Mouse (Mus musculus): ENCODE data around the gene Olfr9. TPM values are rescaled to one million over a fixed set of nuclear protein-coding genes. Genes with fewer than 3 reads are reported as not detected.

Olfr9 gene
- polyA plus RNA-seq, 1 experiment: not detected

DNA sequence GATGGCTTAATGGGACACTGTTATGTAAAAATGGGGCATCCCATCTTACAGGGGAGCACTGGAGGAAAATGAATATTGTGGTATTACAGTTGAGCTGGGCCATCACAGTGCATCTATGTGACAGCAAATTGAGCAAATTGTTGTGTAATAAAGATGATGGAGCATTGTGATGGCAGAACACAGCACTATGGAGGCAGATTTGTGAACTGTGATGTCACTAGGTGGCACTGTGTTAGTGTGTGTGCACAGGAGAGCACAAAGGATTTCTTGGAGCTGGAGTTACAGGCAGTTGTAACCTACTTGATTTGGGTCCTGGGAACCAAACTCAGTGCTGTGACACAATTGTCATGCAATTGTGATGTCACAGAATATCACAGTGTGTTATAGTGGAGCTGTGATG, 34.1 kb downstream of the Olfr9 start:
- Histone ChIP-seq H3K4me3 (ENCODE audit: low read depth, low read length) (no peak overlapping the region), H3K4me1 (ENCODE audit: control insufficient read depth, insufficient read depth, low read length) (no peaks in the 10 kb centered on the region), H3K9me3 (replicated peaks; ENCODE audit: control insufficient read depth, insufficient read depth, low read length, poor library complexity, severe bottlenecking) (no peaks in the 10 kb centered on the region; the same call in 1 of the 2 replicates), H3K27me3 (ENCODE audit: control insufficient read depth, insufficient read depth, low read length, poor library complexity, severe bottlenecking) (no peaks in the 10 kb centered on the region), H3K27ac (ENCODE audit: insufficient read depth, low read length) (no peak overlapping the region), H3K9ac (ENCODE audit: low read depth, poor library complexity, severe bottlenecking) (no peak overlapping the region), H3K36me3 (ENCODE audit: control insufficient read depth, insufficient read depth, low read length, poor library complexity, severe bottlenecking) (no peaks in the 10 kb centered on the region)
- TF ChIP-seq EP300 (IDR thresholded peaks at IDR 0.05; ENCODE audit: insufficient read depth, low read depth, low read length): no peak

DNA sequence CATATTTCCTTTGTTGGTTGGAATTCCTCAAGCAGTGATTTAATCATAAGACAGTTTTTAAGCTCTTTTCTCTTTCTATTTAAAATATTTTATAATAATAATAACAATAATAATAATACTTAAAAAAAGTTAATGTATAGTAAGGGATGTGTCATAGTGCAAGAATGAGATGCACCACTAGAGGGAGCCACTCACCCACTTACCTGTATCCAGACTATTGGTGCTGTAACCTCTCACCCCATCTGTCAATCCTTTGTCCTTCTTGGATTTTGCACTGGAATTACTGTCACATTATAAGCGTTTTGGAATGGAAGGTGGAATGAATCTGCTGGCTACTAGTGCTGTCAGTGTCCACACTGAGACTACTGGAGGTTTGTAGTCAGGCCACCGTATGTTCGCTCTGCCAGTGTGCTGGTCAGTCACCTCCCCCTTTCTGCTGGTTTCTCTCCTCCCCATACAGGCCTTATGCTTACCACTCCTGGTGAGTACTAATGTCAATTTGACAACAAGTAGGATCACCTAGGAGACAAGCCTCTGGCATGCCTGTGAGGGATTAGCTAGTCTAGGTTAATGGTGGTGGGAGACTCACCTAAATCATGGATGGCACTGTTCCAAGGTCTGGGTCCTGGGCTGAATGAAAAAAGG, 36.9 kb downstream of the Olfr9 start:
- TF ChIP-seq CTCF (IDR thresholded peaks at IDR 0.05; ENCODE audit: low read depth, low read length) (peak; percentile 41), POLR2A (IDR thresholded peaks at IDR 0.05; ENCODE audit: insufficient read depth, low read length) (no peak)
- no peaks in the 10 kb centered on the region for H3K4me1 ChIP-seq (ENCODE audit: control insufficient read depth, insufficient read depth, low read length)

DNA sequence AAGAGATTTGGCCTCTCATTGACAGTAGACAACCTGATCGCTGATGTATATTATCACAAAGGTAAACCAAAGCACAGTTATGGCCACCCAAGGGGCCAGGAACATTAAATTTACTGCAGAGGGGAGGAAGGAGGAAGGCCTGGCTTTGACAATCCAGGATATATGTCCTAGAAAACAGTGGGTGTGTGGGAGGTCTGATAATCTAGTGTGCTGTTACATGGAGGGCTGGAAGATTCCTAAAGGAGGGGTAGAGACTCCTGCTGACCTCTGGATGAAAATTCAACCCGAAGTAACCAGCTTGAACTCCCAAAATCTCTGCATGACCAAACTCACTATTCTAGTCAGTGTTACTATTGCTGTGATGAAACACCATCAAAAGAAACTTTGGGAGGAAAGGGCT, 39.1 kb downstream of the Olfr9 start:
- no peaks in the 10 kb centered on the region for H3K9me3 ChIP-seq (replicated peaks; ENCODE audit: control insufficient read depth, insufficient read depth, low read length, poor library complexity, severe bottlenecking)
- H3K4me3 ChIP-seq (ENCODE audit: low read depth, low read length): no peak overlapping the region

More for the DNA sequence above, 36.9 kb downstream of the Olfr9 start:
- no peak overlapping the region for H3K4me3 ChIP-seq (ENCODE audit: low read depth, low read length)
- no peaks in the 10 kb centered on the region for H3K36me3 ChIP-seq (ENCODE audit: control insufficient read depth, insufficient read depth, low read length, poor library complexity, severe bottlenecking)
- H3K9me3 ChIP-seq (replicated peaks; ENCODE audit: control insufficient read depth, insufficient read depth, low read length, poor library complexity, severe bottlenecking): no peaks in the 10 kb centered on the region; the same call in 1 of the 2 replicates
- H3K27me3 ChIP-seq (ENCODE audit: control insufficient read depth, insufficient read depth, low read length, poor library complexity, severe bottlenecking): no peaks in the 10 kb centered on the region
- no peak overlapping the region for H3K9ac ChIP-seq (ENCODE audit: low read depth, poor library complexity, severe bottlenecking)
- no peak overlapping the region for H3K27ac ChIP-seq (ENCODE audit: insufficient read depth, low read length)

DNA sequence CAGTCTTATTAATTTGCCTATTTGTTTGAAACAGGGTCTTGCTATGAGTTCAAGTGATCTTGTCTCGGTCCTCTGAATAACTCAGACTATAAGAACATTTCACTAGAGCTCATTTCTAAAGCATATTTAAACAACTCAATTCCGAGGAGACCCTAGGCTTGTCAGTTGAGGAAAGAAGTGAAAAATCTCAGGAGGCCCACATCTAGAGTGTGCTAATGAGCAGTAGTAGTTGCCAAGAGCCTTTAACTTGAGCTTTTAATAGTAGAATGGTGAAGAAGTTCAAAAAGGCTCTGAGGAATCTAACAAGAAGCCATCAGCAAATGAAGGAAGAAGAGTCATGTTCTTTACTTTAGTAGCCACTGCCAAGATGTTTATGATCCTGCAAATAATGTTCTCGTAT, 50.6 kb downstream of the Olfr9 start, which contains the start of gene Olfr764-ps1:
TSS of gene Olfr764-ps1 (minus strand) at position 101 of the 400 bp plus-strand sequence.
- Histone ChIP-seq H3K36me3 (ENCODE audit: control insufficient read depth, insufficient read depth, low read length, poor library complexity, severe bottlenecking) (no peaks in the 10 kb centered on the region), H3K27ac (ENCODE audit: insufficient read depth, low read length) (no peak within 1 kb of the TSS), H3K4me3 (ENCODE audit: low read depth, low read length) (no peak within 1 kb of the TSS), H3K27me3 (ENCODE audit: control insufficient read depth, insufficient read depth, low read length, poor library complexity, severe bottlenecking) (no peaks in the 10 kb centered on the region), H3K9ac (ENCODE audit: low read depth, poor library complexity, severe bottlenecking) (no peak within 1 kb of the TSS), H3K4me1 (ENCODE audit: control insufficient read depth, insufficient read depth, low read length) (no peaks in the 10 kb centered on the region), H3K9me3 (replicated peaks; ENCODE audit: control insufficient read depth, insufficient read depth, low read length, poor library complexity, severe bottlenecking) (no peaks in the 10 kb centered on the region)
- TF ChIP-seq EP300 (IDR thresholded peaks at IDR 0.05; ENCODE audit: insufficient read depth, low read depth, low read length): no peak
- TF ChIP-seq POLR2A (IDR thresholded peaks at IDR 0.05; ENCODE audit: insufficient read depth, low read length): no peak
- TF ChIP-seq CTCF (IDR thresholded peaks at IDR 0.05; ENCODE audit: low read depth, low read length): no peak

More for the DNA sequence above, 39.1 kb downstream of the Olfr9 start:
- Histone ChIP-seq H3K36me3 (ENCODE audit: control insufficient read depth, insufficient read depth, low read length, poor library complexity, severe bottlenecking) (no peaks in the 10 kb centered on the region), H3K27ac (ENCODE audit: insufficient read depth, low read length) (no peak overlapping the region), H3K27me3 (ENCODE audit: control insufficient read depth, insufficient read depth, low read length, poor library complexity, severe bottlenecking) (no peaks in the 10 kb centered on the region; the same call in 1 of the 2 replicates), H3K4me1 (ENCODE audit: control insufficient read depth, insufficient read depth, low read length) (no peaks in the 10 kb centered on the region), H3K9ac (ENCODE audit: low read depth, poor library complexity, severe bottlenecking) (no peak overlapping the region)
- TF ChIP-seq CTCF (IDR thresholded peaks at IDR 0.05; ENCODE audit: low read depth, low read length) (no peak), POLR2A (IDR thresholded peaks at IDR 0.05; ENCODE audit: insufficient read depth, low read length) (no peak), EP300 (IDR thresholded peaks at IDR 0.05; ENCODE audit: insufficient read depth, low read depth, low read length) (no peak)

Other genes with a start within 250 kb of the Olfr9 start
- 44.7 and 46.7 TPM in 2 replicates for gene Dgka, start 244.6 kb upstream of the Olfr9 start, polyA plus RNA-seq (2011; ENCODE audit: insufficient read depth, insufficient read length, low read depth, missing spikeins)
- gene Pym1, start 241.5 kb upstream of the Olfr9 start, polyA plus RNA-seq (2011; ENCODE audit: insufficient read depth, insufficient read length, low read depth, missing spikeins): 53.8 and 56.0 TPM in 2 replicates
- 0.46 and 1.5 TPM in 2 replicates for gene Mmp19, start 198.5 kb upstream of the Olfr9 start, polyA plus RNA-seq (2011; ENCODE audit: insufficient read depth, insufficient read length, low read depth, missing spikeins)
- 41.3 and 45.5 TPM in 2 replicates for gene Dnajc14, start 185.4 kb upstream of the Olfr9 start, polyA plus RNA-seq (2011; ENCODE audit: insufficient read depth, insufficient read length, low read depth, missing spikeins)
- 12.3 and 12.6 TPM in 2 replicates for gene Tmem198b, start 185.1 kb upstream of the Olfr9 start, polyA plus RNA-seq (2011; ENCODE audit: insufficient read depth, insufficient read length, low read depth, missing spikeins)
- gene Sarnp, start 172.1 kb upstream of the Olfr9 start, polyA plus RNA-seq (2011; ENCODE audit: insufficient read depth, insufficient read length, low read depth, missing spikeins): 269 and 288 TPM in 2 replicates
- gene Ormdl2, start 167.8 kb upstream of the Olfr9 start, polyA plus RNA-seq (2011; ENCODE audit: insufficient read depth, insufficient read length, low read depth, missing spikeins): 63.2 and 69.2 TPM in 2 replicates
- 2.8 and 3.0 TPM in 2 replicates for gene Gdf11, start 97.7 kb upstream of the Olfr9 start, polyA plus RNA-seq (2011; ENCODE audit: insufficient read depth, insufficient read length, low read depth, missing spikeins)
- gene Cd63, start 88.4 kb upstream of the Olfr9 start, polyA plus RNA-seq (2011; ENCODE audit: insufficient read depth, insufficient read length, low read depth, missing spikeins): 116 and 130 TPM in 2 replicates
- gene Rdh5, start 66.5 kb upstream of the Olfr9 start, polyA plus RNA-seq (2011; ENCODE audit: insufficient read depth, insufficient read length, low read depth, missing spikeins): 3.5 and 3.9 TPM in 2 replicates
- 36.7 and 44.5 TPM in 2 replicates for gene Bloc1s1, start 65.4 kb upstream of the Olfr9 start, polyA plus RNA-seq (2011; ENCODE audit: insufficient read depth, insufficient read length, low read depth, missing spikeins)
- 1.6 and 3.2 TPM in 2 replicates for gene Itga7, start 55.6 kb upstream of the Olfr9 start, polyA plus RNA-seq (2011; ENCODE audit: insufficient read depth, insufficient read length, low read depth, missing spikeins)
- not detected in 2 replicates for gene Mettl7b, start 28.4 kb upstream of the Olfr9 start, polyA plus RNA-seq (2011; ENCODE audit: insufficient read depth, insufficient read length, low read depth, missing spikeins)
- not detected in 2 replicates for gene Olfr763, start 21.4 kb downstream of the Olfr9 start, polyA plus RNA-seq (2011; ENCODE audit: insufficient read depth, insufficient read length, low read depth, missing spikeins)
- not detected in 2 replicates for gene Olfr764-ps1, start 50.5 kb downstream of the Olfr9 start, polyA plus RNA-seq (2011; ENCODE audit: insufficient read depth, insufficient read length, low read depth, missing spikeins)
- gene Olfr765, start 60.6 kb downstream of the Olfr9 start, polyA plus RNA-seq (2011; ENCODE audit: insufficient read depth, insufficient read length, low read depth, missing spikeins): not detected in 2 replicates
- not detected in 2 replicates for gene Olfr766-ps1, start 79.5 kb downstream of the Olfr9 start, polyA plus RNA-seq (2011; ENCODE audit: insufficient read depth, insufficient read length, low read depth, missing spikeins)
- gene Olfr767, start 93.5 kb downstream of the Olfr9 start, polyA plus RNA-seq (2011; ENCODE audit: insufficient read depth, insufficient read length, low read depth, missing spikeins): not detected in 2 replicates
- not detected in 2 replicates for gene Olfr768, start 109.9 kb downstream of the Olfr9 start, polyA plus RNA-seq (2011; ENCODE audit: insufficient read depth, insufficient read length, low read depth, missing spikeins)
- gene Olfr769, start 128.4 kb downstream of the Olfr9 start, polyA plus RNA-seq (2011; ENCODE audit: insufficient read depth, insufficient read length, low read depth, missing spikeins): not detected in 2 replicates
- not detected in 2 replicates for gene Olfr770, start 149.6 kb downstream of the Olfr9 start, polyA plus RNA-seq (2011; ENCODE audit: insufficient read depth, insufficient read length, low read depth, missing spikeins)
- not detected in 2 replicates for gene Olfr771, start 175.3 kb downstream of the Olfr9 start, polyA plus RNA-seq (2011; ENCODE audit: insufficient read depth, insufficient read length, low read depth, missing spikeins)
- not detected in 2 replicates for gene Olfr772, start 188.5 kb downstream of the Olfr9 start, polyA plus RNA-seq (2011; ENCODE audit: insufficient read depth, insufficient read length, low read depth, missing spikeins)
- gene Olfr773, start 198.0 kb downstream of the Olfr9 start, polyA plus RNA-seq (2011; ENCODE audit: insufficient read depth, insufficient read length, low read depth, missing spikeins): not detected in 2 replicates
- not detected in 2 replicates for gene Olfr774, start 246.8 kb downstream of the Olfr9 start, polyA plus RNA-seq (2011; ENCODE audit: insufficient read depth, insufficient read length, low read depth, missing spikeins)

All from ES-Bruce4 (cell line).